Mouse (Mus musculus) 3134 (cell line): ENCODE data around the gene Ovol3.
"Not testable (repeated sequence)": the region's sequence is repeated elsewhere in the genome, so short reads cannot be mapped to it uniquely, and the experiment has no call there.

ENCODE experiments used
- DNase-seq: peaks from one replicate; pipeline ENCODE4 v3.0.0-alpha.2; 2011; ENCODE audit warnings: low spot score; ENCODE audit not compliant: insufficient read length; ENCODE audit errors: extremely low read depth

Ovol3 gene

DNA sequence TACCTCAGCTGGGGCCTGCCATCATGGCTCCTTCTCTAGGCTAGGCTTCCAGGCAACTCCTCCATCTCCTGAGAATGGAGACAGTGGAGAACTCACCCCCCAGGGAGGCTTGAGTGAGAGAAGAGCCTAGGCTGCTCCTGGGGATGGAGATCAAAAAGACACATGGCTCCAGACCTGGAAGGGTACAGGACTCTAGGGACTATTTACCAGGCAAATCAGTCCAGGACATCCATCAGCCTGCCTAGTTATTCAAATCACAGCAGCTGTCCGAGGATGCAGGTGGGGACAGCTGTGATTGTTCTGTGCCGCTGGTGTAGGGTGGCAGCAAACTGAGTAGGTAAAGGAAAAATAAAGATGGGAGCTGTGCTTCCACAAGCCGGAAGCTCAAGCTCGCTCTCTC lies at the start of gene Ovol3:
Ovol3 (minus strand) TSS at position 101 of the 400 bp plus-strand sequence.
- DNase-seq = no peak

DNA sequence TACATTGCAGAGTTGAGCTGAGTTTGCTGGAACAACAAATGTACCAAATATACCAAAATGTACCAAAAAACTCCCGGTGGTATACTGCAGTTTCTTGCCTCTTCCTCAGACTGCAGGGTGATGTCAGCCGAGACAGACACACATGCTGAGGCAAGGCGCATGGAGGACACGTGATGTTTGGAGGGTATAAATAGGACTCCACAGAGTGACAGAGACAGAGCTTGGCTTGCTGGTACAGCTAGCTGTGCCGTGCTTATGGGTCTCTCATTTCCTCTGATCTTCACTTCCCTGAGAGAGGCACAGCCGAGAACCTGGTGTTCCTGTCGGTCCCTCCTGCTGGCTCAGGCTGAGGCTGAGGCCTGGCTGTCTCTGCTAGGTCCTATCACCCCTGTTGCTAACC lies 47.2 kb upstream of the Ovol3 start:
- no peak for DNase-seq

DNA sequence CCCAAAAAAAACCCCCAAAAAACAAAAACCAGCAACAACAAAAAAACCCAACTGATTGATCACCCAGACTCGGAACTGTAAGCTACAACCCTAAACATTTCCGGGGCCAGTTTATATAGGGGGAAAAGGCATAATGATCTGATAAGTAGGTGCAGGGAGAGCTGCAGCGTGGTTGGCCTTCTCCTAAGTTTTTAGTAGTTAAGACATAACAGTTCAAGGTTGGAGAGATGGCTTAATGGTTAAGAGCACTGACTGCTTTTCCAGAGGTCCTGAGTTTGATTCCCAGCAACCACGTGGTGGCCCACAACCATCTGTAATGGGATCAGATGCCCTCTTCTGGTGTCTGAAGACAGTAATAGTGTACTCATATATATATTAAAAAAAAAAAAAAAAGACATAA lies 46.0 kb upstream of the Ovol3 start:
- no peak for DNase-seq

DNA sequence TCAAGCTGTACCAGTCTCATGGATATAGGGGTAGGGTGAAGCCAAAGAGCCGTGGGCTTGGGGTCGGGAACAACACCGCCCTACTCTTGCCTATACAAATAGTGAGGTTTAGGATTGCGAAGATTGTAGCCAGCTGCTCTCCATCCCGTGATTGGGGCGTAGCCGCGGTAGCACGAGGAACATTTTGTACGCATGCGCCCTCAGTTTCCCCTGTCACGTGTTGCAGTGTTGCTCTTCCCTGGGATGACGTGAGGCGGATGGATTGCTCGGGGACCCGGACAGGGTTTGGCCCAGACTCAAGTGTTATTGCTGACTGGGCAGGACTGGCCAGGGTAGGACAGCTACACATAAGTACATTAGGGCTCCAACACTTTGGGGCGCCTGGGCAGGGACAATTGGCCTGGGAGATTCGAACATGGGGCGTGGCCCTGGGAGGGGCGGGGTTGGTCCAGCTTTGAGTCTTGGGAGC lies 45.2 kb upstream of the Ovol3 start:
- peak; percentile 88 for DNase-seq

DNA sequence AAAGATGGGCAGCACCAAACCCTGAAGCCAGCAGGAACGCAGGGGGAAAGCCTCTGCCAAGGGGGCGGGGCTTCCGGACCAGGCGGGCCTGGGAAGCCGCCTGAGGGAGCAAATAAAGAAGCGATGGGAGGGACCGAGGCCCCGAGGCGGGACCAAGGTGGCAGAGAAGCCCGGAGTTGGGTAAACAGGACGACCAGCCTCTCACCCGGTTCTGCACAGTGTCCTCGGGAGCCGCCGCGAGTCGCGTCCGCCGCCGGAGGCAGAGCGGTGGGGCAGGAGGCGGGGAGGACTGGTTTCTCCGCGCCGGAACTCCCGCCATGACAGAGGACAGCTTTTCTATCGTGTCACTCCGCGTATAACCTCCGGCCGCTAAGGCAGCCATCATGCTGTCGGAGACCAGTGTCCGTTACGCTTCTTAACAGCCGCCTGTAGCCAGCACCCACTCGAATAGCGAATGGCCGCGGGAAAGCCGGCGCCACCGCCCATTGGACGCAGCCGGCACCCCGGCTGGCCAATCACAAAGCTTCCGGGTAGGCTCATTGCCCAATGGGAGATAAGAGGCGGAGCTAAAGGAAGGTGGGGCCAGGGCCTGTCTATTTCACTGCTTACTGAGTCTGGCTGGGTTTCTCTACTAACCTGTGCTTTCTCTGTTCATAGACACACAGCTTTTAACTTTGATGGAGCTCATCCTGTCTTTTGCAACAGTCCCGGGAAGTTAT lies 44.6 kb upstream of the Ovol3 start, which contains the start of the genes Thap8 and Wdr62:
Thap8 (plus strand) TSS at position 144 of the 719 bp plus-strand sequence.
Wdr62 (minus strand) TSS at position 469 of the 719 bp plus-strand sequence.
- peak; percentile 94 for DNase-seq

DNA sequence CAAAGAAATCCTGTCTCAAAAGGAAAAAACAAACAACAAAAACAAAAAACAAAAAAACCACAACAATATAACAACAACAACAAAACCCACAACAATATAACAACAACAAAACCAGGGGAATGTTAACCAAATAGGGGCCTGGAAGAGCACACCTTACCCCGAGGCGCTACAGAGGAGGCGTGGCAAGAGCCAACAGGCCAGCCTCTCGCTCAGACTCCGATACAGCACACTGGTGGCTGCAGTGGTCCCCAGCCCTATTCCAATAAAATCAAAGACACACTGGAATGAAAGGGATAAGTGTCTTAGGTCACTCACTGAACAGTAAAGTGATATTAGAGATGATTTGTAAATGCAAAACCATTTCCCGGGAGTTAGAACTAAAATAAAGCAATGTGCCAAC lies 44.0 kb upstream of the Ovol3 start:
- no peak for DNase-seq

DNA sequence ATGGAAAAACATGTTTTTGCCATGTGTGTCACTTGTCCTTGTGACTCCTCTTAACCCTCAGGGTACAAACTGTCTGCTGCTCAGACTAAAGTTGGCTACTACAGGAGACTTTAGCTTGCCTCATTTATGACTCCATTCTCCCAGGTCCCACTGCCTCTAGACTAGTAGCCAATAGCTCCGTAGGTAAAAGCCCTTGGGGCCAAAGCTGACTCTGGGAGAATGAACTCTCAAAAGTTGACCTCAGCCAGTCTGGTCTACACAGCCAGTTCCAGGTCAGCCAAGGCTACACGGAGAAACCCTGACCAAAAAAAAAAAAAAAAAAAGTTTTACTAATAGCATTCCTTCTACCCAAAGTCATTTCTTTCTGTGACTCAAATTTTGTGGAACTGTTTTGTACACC lies 43.4 kb upstream of the Ovol3 start:
- DNase-seq = no peak

DNA sequence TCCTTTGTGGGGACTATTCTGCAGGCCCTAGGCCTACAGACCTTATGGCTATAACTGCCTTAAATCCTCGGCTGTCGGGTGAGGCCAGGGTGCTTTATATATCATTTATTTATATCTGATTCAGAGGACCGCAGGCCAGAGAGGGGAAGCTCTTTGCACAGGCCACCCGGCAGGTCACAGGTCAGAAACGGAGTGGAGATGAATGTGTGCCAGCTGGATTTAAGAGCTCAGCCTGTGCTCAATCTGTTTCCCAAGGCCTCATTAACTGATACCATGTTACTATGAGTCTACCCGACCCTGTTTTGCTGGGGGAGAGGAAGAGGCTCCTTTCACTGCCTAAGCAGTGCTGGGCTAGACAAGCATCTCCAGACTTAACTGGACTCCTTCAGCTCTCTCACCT lies 38.9 kb upstream of the Ovol3 start:
- no peak for DNase-seq

DNA sequence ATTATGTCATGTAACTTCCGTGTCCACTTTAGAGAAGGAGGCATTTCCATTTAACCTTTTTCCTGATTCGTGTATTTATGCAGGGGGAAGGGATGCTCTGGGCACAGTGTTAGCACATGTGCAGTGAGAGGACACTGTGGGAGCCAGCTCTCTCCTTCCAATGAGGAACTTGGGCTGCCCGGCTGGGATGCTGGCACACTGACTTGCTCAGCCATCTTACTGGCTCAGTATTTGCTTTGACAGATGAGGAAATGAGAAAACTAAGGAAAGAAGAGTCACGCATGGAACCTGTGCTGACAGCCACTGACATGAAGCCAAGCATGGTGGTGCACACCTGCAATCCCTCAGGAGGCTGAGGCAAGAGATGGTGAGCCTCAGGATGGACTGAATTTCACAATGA lies 34.1 kb upstream of the Ovol3 start:
- no peak for DNase-seq

DNA sequence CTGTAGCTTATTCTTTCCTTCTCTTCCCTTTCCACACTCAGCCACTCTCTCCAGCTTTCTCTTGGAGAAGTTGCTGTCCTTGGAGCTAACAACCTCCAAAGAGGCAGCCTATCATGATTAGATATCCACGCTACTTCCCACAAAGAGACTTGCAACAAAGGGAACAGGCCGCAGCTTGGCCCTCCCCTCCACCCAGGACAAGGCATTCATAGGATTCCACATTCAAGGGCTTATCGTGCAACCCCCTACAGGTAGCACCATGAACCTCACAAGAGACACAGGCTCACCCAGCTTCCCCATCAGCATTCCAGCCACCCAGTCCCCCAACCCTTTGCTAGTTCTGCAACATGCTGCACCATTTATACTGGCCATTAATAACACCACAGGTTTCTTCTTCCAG lies 31.3 kb upstream of the Ovol3 start:
- DNase-seq = no peak

DNA sequence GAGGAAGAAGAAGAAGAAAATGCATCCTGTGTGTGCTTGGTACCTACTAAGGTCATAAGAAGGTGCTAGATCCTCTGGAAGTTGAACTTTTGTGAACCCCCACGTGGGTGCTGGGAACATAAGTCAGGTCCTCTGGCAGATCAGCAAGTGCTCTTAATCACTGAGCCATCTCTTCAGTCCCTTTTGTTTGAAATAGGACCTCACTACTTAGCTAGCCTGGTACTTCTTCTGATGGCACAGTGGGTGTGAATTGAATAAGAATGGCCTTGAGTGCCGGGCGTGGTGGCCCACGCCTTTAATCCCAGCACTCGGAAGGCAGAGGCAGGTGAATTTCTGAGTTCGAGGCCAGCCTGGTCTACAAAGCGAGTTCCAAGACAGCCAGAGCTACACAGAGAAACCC lies 30.4 kb upstream of the Ovol3 start:
- DNase-seq = no peak

DNA sequence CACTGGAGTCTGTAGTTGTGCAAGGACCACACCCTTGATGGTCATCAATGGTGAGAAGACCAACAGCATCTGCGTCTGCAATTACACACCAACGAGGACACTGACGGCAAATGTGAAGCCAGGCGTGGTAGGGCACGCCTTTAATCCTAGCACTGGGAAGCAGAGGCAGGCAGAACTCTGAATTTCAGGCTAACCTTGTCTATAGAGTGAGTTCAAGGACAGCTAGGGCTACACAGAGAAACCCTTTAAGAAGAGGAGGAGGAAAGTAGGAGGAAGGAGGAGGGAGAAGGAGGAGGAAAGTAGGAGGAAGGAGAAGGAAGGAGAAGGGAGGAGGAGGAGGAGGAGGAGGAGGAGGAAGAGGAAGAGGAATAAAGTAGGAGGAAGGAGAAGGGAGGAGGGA lies 30.0 kb upstream of the Ovol3 start:
- DNase-seq = no peak

DNA sequence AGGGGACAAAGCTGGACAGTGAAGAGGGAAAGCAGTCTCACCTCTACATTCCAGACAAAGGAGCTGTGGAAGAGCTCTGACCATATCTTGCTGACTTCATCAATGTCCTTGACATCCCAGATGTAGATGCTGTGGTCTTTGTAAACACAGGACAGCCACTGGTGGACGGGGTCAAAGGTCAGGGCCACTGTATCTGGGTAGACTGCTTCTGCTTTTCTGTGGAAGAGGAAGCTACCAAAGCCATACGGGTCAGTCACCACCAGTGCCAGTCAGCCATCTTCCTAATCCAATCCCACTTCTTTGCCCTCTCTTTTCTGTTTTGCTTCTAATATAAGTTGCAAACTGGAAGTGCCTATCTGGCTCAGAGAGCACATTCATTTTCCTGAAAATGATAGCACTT lies 29.5 kb upstream of the Ovol3 start:
- no peak for DNase-seq

DNA sequence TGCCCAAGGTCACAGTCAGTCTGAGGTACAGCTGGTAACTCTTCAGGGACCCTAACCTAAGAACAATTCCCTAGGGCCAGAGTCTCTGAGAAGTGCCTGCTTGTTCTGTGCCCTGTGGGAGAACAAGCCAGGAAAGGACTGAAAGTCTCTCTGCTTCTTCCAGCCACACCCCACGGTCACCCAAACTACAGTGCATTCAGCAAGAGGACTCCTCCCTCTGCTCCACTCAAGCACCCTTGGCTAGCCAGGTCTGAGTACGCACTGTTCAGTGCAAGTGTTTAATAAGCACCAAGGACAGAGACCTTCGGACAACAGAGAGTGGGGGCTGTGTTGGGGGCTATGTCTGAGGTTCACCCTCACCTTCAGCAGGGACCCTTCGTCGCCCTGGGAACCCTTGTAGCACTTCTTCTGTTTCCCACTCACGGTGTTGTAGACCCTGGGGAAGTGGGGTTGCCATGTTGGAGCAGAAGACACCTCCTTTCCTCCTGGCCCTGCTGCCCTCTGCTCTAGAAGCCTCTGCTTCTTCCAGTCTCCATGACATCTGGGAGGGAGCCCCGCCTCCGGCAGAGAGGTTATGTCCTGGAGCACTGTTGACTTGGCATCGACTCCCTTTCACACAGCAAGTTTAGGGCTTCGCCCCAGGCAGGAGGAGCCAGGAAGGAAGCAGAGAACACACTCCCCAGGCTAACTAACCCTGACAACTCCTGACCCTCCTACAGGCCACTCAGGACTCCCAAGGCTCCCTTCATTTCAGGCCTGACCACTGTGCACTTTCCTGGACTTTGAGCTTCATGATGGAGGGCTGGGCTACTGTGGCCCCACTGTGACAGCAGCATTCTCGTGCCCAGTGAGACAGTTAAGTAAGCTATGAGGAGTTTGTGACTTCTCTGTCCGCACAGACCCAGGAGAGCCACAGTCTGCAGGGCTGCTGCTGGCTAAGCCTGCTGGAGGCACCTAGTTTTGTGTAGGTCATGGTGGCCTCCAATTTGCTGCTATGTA lies 16.7 kb upstream of the Ovol3 start:
- DNase-seq = no peak

DNA sequence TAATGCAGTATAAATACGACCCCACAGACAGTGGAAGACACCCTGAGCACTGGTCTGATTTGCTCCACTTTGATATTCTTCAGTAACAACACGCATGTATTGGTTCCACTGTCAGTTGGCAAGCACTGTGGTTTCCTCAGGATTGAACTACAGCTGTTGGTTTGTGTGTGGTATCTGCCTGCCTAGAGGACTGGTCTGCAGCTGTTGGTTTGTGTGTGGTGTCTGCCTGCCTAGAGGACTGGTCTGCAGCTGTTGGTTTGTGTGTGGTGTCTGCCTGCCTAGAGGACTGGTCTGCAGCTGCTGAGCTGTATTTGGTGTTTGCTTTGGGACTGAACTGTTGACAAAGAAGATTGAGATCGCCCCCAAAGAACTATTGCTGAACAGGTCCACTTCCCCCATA lies 1.8 kb upstream of the Ovol3 start:
- not testable (repeated sequence) for DNase-seq

DNA sequence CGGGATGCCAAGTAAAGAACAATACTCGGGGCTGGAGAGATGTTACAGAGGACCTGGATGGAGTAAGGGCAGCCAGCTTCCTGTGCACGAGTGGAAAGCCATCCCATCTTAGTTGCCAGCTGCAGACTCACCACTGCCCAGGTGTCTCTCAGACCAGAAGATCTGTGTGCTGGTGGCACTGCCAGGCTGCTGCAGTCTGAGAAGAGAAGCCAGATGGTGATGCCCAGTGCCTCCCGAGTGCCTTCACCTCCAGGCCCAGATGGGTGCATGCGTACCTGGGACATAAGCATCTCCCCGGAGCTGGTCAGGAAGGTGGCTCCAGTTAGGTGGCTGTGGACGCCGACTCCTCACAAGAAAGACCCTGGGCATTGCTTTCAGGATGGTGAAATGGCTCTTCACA lies 434 bp downstream of the Ovol3 start:
- no peak for DNase-seq

DNA sequence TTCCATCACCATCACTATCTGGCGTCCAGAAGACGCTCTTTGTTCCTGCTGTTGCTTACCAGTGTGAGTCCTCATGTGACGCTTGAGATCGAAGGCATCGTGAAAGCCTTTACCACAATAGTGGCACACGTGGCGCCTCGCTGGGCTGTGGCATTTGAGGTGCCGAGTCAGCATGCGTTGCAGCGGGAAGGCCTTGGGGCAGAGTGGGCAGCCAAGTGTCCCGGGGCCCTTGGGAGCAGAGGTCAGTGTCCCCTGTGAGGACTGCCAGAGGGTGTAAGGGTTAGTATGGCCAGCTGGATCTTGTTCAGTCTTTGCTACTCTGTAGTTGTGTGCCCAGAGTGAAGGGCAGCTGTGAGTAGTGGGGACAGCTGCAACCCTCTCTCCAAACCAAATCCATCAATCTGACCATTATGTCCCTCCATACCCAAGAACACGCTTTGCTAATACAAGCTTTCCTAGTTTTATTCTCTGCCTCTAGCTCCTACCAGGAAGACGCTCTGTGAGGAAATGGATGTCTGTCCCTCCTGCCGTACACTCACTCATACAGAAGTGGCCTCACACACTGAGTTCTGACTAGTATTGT lies 1.2 kb downstream of the Ovol3 start:
- no peak for DNase-seq

DNA sequence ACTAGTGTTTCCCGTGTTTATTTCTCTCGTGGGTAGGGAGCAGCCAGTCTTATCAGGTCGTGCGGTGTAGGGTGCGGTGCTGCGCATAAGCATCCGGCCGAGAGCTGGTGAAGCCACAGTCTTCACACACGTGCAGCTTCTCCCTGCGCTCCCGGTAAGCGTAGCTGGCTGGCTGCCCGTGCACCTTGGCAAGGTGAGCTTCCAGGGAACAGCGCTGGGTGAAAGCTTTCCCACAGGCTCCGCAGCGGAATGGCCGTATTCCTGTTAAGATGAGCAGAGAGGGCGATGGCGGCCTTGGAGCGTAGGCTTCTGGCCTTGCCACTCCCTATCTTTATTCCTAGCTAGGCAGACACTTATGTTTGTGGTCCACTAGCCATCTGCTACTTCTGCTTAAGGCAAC lies 2.1 kb downstream of the Ovol3 start:
- no peak for DNase-seq

DNA sequence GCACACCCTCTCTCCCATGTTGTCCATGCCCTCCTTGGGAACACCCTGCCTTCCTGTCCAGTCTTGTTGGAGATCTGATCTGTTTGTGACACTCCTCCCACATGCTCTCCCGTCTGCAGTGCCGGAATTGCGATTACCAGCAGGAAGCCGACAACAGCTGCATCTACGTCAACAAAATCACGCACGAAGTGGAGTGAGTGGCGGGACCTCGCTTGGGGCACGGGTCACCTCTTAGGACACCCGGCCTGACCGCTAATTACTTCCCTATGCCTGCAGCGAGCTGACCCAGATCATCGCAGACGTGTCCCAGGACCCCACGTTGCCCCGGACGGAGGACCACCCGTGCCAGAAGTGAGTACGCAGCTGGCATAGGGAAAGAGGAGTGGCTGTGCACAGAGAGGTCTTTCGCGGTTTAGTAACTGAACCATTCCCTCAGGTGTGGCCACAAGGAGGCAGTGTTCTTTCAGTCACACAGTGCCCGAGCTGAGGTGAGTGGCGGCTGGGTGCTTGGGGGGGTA lies 2.8 kb downstream of the Ovol3 start:
- DNase-seq = no peak

DNA sequence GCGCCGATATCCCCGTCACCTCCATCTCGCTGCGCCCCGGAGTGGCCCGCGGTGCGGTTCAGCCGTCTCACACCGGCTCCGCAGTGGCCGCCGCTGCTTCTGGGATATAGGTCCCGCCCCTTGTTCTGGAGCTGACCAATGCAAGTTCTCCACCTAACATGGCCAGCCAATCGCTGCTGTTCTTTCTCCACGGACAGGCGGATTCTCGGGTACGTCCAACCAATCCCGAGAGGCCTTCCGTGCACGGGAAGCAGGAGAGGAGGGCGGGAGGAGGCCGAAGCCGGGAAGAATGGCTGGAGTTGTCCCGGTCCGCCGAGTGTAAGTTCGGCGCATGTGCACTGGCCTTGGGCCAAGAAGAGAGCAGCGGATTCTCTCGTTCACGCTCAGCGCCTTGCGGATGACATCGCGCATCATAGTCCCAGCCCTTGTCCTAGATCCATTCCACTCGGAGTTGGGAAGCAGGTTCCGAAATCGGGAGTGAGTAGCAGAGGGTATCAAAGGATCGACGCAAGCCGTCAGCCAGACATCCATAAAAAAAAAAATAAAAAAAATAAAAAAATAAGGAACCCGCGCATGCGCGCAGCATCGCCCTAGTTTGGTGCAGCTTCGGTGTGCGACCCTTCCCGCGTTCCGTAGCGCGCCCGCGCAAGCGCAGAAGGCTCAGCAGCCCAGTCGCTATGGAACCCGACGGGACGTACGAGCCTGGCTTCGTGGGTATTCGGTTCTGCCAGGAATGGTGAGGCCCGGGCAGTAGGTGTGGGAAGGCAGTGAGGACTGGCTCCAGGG lies 3.7 kb downstream of the Ovol3 start, which contains the start of the genes Polr2i and Tbcb:
Polr2i (plus strand) TSS at position 280 of the 786 bp plus-strand sequence.
Tbcb (minus strand) TSS at position 604 of the 786 bp plus-strand sequence.
- peak; percentile 96 for DNase-seq
